Comparison of ENCODE assay signal across 9 mouse cellular contexts in genomic region chr8:91966891-91967370, GRCm38 (mm10).
A peak's percentile ranks its signal among the peaks of the same experiment; 100 is the strongest.
DNase-seq lines count a peak whose midpoint lies in the region; ATAC-seq lines count a peak whose summit lies in the region.
"Had no signal": no experiment of that assay in that cellular context is flagged by ENCODE, and none has a peak within 500 bp of the region (broad histone marks: within the 10 kb centered on the region; RNA-seq: fewer than 3 reads in every experiment).

No protein-coding gene starts in this region.

- 60% methylated on average over 19 of the region's 19 CpGs for WGBS in embryonic facial prominence, embryonic 10.5 days
- 26% methylated on average over 19 of the region's 19 CpGs for WGBS in hindbrain, embryonic 15.5 days
- WGBS in liver, embryonic 12.5 days (ENCODE audit: insufficient replicate concordance) = 25% methylated on average over 19 of the region's 19 CpGs

- H3K27me3 ChIP-seq in embryonic facial prominence, embryonic 10.5 days (replicated peaks; ENCODE audit: low read depth, poor library complexity, severe bottlenecking) = peaks cover 13% of the 10 kb centered on the region
- H3K27me3 ChIP-seq in hindbrain, embryonic 15.5 days = 0 out of 2 replicates have a peak, but pooled peaks cover 2% of the 10 kb centered on the region
- peaks cover 48% of the 10 kb centered on the region for H3K27me3 ChIP-seq in liver, embryonic 12.5 days (replicated peaks)
- H3K27me3 ChIP-seq: Patski had no signal

- H3K4me1 ChIP-seq in embryonic facial prominence, embryonic 10.5 days = peaks cover 6% of the 10 kb centered on the region; the same call in 1 of the 2 replicates
- H3K4me1 ChIP-seq in hindbrain, embryonic 15.5 days (replicated peaks) = peaks cover 13% of the 10 kb centered on the region
- H3K4me1 ChIP-seq in liver, embryonic 12.5 days = no peaks in the 10 kb centered on the region; the same call in 1 of the 2 replicates

- H3K9ac ChIP-seq in hindbrain, embryonic 15.5 days = no peak overlapping the region
- H3K9ac ChIP-seq in liver, embryonic 12.5 days = no peak overlapping the region

- DNase-seq in left cerebral cortex, postnatal 4 days = peak; percentile 53
- DNase-seq in left cerebral cortex, adult 11 months (ENCODE audit: low spot score) = no peak
- peak; percentile 46 for DNase-seq in embryonic facial prominence, embryonic 10.5 days (ENCODE audit: low spot score)
- peak; percentile 41 for DNase-seq in retina, embryonic 14.5 days (ENCODE audit: low spot score)
- DNase-seq in left cerebral cortex, adult 8-10 months (ENCODE audit: low spot score in 2 of 2) = no peak
- DNase-seq in right cerebral cortex, adult 18-20 months = no peak

- H3K4me2 ChIP-seq in hindbrain, embryonic 15.5 days = peak overlapping the region; percentile 43
- H3K4me2 ChIP-seq in liver, embryonic 12.5 days = peak overlapping the region; percentile 38

- H3K4me3 ChIP-seq in embryonic facial prominence, embryonic 10.5 days = no peak overlapping the region
- H3K4me3 ChIP-seq in hindbrain, embryonic 15.5 days = no peak overlapping the region
- H3K4me3 ChIP-seq in liver, embryonic 12.5 days = no peak overlapping the region

- ATAC-seq in hindbrain, embryonic 15.5 days (ENCODE audit: low FRiP score, low read depth) = no peak
- no peak for ATAC-seq in liver, embryonic 12.5 days
- ATAC-seq: Patski had no signal

- H3K9me3 ChIP-seq in embryonic facial prominence, embryonic 10.5 days = no peaks in the 10 kb centered on the region
- no peaks in the 10 kb centered on the region for H3K9me3 ChIP-seq in hindbrain, embryonic 15.5 days
- H3K9me3 ChIP-seq in liver, embryonic 12.5 days (replicated peaks) = no peaks in the 10 kb centered on the region

- intact Hi-C loops in left cerebral cortex, postnatal 4 days (cut with DNase I) = no loop called here

- no peak overlapping the region for H3K27ac ChIP-seq in embryonic facial prominence, embryonic 10.5 days (replicated peaks)
- no peak overlapping the region for H3K27ac ChIP-seq in hindbrain, embryonic 15.5 days (replicated peaks)
- H3K27ac ChIP-seq in liver, embryonic 12.5 days = no peak overlapping the region

- H3K36me3 ChIP-seq in embryonic facial prominence, embryonic 10.5 days (replicated peaks) = no peaks in the 10 kb centered on the region
- H3K36me3 ChIP-seq in hindbrain, embryonic 15.5 days = no peaks in the 10 kb centered on the region
- H3K36me3 ChIP-seq in liver, embryonic 12.5 days = no peaks in the 10 kb centered on the region

Comparison
In these comparisons a context has a peak if more than half of its experiments do, and no peak if none do; other contexts are left out.
1. DNase-seq: peak in left cerebral cortex, postnatal 4 days (single experiment), embryonic facial prominence, embryonic 10.5 days (single experiment) and retina, embryonic 14.5 days (single experiment); none in left cerebral cortex, adult 11 months (single experiment), left cerebral cortex, adult 8-10 months (0 of 2) and right cerebral cortex, adult 18-20 months (single experiment).